Mouse (Mus musculus) right cerebral cortex, postnatal 36 days (tissue): ENCODE results near the gene Mphosph9.

ENCODE experiments used
- DNase-seq, 2 experiments: peaks; one replicate each; pipeline ENCODE4 v3.0.0; 2022; ENCODE audit warnings: low spot score in 2 of 2, mixed read lengths in 1 of 2

Mphosph9 gene

DNA sequence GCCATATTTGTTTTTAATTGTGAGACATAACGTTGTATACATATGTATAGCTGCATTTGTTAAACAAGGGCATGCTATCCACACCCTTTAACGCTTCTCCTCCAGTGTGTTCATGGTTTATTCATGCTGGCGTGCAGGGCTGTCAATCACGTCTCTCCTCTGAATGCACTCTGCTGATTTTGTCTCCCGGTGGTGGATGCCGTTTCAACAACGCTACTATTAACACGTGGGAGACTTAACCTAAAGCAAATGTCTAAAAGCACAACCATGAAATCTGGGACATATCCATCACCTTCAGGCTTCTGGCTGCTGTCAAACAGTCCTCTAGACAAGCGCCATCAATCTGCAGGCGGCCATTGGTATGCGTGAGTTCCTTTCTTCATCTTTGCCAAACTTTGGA is 58.1 kb downstream of the Mphosph9 start:
- no peak for DNase-seq

DNA sequence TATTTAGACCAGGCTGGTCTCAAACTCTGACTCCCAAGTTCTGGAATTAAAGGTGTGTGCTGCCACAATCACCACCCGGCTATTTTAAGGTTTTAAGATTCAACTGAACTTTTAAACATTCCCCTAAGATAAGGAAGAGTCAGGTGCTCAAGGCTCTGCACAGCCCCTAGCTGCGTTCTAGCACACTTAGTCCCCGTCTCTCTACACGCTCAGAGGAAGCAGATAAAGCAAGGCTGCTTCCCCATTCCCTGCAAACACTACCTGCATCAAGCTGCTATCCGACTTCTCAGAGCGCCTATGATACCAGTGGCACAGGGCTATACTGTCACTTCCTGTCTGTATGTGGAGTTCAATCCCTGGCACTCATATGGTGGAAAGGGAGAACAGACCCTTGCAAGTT is 60.1 kb downstream of the Mphosph9 start:
- no peak for DNase-seq

DNA sequence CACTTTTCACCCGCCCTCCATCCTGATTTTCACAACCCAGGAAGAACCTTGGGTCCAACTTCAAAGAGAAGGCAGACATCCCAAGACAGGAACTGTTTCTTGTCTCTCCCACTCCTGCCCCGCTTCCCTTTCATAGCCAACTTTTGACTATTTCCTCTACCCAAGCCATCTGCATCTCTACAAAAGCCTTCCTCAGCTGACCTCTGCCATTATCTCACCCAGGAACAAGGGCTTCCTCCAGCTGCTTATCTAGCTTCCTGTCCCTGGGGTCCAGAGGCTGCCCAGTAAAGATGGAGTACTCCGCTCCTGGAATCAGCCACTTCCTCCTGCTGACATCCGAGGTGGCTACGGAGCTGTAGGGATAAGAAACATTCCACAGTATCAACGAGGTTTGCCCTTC is 61.0 kb downstream of the Mphosph9 start:
- DNase-seq = no peak

DNA sequence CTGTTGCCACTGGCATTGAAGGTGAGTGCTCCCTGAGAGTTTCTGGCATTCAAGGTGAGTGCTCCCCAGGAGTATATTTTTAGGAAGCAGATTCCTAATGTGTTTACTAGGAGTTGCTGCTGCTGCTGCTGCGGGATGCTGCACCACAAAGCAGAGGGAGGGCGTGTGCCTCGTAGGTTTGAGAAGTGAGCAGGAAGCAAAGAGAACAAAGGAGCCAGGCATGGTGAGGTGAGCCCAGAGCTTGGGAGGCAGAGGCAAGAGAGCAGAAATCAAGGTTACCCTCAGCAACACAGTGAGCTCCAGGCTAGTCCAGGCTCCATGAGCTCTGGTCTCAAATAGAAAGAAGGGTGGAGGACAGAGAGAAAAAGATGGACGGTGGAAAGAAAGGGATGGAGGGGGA is 64.5 kb downstream of the Mphosph9 start:
- DNase-seq = no peak

DNA sequence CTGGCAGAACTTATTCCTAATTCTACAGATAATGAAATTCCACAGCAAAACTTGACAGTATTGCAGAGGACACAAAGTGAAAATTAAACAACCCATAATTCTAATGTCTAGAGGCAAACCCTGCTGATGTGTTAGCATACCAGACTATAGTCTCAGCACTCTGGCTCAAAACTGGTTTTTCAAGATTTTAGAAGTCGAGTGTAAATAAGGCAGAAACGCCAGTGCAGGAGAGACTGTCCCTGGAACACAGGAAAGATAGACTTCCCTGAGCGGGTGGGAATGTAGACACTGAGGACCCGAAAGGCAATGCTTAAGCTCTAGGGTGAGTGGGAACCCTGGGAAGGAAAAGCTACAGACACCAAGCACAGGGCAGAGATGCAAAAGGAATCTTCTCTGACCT is 65.7 kb downstream of the Mphosph9 start:
- no peak for DNase-seq

DNA sequence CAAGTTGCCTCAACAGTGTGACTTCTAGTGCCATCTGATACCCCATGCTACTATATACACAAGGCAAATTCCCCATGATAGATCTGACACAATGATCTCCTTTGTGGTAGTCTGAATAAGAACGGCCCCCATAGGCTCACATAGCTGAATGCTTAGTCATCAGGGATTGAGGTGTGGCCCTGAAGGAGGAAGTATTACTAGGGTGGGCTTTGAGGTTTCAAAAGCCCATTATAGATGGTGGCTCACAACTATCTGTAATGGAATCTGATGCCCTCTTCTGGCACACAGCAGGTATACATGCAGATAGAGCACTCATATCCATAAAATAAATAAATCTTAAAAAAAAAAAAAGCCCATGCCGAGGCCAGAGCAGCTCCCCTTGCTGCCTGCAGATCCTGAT is 68.6 kb downstream of the Mphosph9 start:
- DNase-seq = no peak

DNA sequence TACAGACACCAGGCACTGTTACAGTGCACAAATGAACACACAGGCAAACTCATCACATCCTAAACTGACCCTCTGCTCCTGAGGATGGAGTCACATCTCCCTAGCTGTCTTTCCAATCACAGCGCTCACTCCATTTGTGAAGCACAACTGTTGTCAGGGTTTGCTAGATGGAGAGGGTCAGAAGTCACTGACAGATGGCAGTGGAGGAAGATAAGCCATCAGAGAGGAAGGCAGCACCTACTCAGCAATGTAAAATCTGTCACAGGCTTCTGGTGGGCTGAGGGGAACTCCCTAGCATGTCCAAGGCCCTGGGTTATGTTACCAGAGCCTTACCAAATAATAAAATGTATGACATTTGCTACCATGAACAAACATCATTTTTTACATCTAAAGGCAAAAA is 69.7 kb downstream of the Mphosph9 start:
- no peak for DNase-seq

DNA sequence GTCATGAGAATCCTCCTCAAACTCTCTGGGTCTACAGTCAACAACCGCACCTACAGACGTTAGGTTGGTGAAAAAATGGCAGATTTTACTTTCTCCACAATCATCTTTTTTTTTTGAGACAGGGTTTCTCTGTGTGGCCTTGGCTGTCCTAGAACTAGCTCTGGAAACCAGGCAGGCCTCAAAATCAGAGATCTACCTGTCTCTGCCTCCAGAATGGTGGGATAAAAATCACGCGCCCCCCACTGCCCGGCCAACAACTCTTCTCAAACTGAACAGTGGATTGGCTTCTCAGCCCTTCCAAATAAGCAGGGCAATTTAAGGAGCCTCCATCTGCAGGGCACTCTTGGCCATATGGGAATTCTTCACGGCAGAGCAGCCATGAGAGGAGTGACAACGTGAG is 72.6 kb downstream of the Mphosph9 start:
- DNase-seq = no peak

DNA sequence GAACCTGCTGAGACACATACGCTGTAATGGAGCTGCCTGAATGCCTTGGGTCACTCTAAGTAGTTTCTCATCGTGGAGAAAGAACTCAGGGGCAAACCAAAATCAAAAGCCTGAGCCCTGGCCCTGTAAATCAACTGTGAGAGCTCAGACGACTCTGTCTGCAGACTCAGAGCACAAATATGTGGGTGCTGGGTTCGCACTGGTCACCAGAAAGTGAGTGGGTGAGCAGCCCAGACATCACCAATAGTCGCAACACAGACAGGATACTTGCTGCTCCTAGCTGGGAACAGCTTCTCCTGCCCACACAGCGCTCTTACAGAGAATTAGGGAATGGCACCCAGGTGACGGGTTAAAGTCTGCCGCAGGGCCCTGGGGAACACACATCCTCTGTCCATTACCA is 74.2 kb downstream of the Mphosph9 start:
- DNase-seq = no peak

DNA sequence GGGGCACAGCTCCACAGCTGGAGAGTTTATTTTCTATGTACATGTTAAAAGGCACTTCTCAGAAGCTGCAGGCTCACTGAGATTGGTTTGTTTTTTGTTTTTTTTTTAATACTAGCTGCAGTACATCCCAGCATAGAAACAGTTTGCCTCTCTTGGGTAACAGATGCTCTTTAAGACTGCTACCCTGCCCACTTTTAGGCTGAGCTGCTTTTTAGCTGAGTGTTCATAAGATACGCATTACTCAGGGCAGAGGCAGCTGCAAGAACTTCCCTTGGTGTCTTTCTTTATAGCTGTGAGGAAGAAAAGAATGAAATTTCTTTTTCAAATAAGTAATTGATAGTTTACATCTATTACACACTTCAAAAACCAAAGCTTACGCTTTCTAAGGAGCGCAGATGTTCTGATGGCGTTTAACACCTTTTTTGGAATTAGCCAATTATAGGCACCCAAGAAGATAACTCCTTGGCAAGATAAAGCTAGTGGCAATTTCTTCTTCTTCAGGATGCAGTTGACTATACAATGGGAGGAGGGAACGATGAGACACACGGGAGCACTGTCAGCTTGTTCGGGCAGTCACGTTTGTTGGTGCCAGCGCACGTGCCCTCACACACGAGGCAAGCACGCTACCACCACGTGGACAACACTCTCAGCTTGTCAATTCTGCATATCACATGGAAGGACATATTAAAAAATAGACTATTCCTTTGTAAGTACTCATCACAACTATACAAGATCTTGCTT is 75.0 kb downstream of the Mphosph9 start:
- DNase-seq = no peak

DNA sequence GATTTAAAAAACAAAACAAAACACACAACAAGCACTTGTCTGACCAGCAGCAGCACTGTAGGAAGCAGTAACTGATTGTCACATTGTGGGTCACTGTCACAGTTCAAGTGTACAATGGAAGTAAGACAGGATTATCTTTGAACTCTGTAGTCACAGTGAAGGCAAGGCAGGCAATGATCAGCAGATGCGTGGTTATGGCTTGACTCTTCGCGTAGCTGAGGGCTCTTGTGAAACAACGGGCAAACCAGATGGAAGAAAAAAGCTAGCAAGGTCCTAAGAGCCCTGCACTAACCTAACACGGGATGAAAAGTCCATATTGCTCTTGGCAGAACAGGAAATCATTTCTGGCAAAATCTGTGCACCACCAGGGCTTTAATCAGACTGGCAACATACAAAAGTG is 76.7 kb downstream of the Mphosph9 start:
- no peak for DNase-seq

DNA sequence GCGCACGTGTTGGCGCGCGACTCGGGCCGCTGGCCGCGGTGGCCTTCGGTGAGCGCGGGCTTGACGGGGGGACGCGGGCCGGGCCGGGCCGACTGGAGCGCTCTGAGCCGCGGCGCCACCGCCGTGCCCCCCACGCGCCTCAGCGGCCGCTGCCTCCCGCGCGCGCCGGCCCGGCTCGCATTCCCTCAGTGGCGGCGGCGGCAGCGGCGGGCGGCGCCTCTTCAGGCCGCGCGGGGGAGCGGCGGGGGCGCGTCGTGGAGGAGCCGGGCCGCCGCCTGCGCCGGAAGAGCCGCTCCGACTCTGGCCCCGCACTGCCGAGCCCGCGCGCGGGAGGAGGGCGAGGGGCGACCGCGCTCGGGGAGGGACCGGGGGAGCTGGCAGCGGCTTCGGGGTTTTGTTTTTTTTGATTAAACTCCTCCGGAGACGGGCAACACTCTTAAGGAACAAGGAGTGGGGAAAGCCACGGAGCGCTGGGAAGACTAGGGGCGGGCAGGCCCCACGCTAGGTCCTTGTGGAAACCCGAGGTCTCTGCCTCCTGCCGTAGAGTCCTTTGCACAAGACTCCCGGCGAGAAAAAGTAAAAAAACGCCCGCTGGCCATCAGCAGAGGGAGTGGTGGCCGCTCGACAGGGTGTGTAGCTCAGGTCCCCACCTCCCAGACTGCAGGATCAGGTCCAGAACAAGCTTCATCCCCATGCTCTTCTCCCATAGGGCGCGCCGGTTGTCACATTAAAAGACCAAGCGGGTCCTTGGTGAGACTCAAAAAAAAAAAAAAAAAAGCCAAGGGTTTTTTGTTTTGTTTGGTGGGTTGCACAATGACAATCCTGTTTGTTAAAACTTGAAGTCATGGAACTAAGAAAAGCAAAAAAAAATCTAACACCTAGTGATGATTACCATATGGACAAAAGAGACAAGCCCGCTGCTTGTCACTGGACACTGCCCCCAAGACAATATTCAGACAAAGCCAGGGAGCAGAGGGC is 77.9 kb downstream of the Mphosph9 start, which contains the start of gene Pitpnm2:
Gene Pitpnm2 (minus strand): TSS at position 147 of the 978 bp plus-strand sequence.
- no peak for DNase-seq

DNA sequence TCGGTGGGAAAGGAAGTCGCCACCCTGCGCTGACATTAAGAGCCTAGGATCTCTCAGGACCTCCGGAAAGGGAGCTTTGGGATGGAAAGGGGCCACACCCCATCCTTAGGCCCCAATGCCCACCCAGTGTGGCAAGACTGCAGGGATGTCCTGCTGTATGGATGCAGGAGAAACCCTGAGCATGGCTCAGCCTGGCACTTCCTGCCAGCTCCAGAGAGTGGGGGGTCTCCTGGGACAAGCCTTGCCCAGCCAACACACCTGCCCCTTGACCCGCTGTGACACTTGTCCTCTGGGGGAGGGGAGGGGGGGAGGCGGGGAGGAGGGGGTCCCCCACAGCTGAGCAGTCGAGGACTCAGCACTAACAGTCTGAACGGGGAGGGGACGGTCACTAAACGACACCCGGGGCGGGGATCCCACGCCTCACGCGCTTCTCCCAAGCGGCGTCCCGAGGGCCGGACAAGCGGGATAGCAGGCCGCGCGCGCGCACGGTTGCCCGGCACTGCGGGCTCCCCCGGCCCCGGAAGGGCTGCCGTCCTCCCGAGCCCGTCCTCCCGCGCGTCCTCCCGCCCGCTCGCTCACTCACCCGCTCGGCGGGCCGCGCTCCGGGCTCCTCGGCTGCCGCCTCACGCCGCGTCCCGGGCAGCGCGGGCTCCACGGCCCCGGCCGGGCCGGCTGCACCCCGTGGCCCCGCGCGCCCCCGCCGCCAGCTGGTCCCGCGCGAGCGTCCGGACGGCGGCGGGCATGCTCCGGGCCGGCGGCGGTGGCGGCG is 78.7 kb downstream of the Mphosph9 start:
- no peak for DNase-seq

DNA sequence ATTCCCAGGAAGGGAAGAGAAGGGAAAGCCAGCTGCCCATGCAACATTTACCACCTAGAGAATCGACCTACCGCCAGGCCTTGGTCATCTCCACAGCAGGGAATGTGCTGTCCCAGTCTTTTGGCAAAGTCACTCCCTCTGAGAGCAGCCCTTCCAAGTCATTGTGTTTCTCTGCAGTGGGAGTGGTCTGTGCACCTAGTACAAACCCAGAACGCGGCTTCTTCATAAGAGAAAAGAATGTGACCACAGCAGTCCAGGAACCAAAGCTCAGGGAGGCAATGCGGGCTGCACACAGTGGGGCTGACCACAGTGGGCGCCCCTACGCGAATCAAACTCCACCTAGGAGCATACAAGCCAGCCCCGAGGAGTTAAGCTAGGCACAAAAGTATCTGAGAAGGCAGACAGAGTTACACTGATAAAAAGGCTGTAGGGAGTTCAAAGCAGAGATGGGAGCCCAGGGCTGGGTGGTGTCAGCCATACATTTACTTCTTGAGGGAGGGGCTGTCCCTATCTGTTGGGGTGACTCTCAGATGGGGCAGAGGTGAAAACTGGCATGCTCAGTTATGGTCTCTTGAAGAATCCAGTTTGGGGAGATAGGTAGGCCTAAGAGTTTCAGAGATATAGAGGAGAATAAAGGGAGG is 79.7 kb downstream of the Mphosph9 start:
- no peak for DNase-seq

DNA sequence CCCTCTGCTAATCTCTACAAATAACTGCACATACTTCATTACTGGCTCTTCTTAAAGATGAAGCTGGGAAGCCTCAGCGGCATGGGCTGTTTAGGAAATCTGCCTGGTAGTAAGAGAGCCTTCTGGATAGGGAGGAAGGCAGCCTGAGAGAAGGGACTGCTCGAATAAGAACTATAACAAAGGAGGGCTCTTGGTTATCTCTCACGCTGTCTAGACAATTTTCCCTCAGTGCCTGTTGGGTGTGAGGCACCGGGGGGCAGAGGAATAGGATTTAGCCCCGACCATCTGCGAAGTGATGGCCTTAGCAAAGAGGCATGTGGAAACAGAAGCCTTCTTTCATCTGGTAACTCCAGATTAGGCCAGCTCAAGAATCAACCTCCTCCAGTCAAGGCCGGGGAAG is 80.5 kb downstream of the Mphosph9 start:
- DNase-seq = no peak

DNA sequence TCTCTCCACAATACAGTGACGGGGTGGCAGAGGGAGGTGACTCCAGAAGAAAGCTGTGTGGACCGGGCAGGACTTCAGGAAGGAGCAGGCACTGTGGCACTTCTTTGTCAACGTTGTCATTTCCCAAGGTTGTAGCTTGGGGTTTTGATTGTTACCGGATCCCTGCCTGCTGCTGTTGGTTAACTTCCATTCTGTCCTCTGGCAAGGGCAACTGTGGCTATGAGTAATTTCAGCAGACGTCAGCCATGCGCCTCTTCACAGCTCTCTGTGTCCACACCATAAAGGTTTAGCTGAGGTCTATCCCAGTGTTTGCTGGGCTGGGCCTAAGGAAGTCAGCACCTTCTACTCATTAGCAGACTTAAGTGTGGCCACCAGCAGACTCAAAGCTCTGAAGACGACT is 82.9 kb downstream of the Mphosph9 start:
- DNase-seq = no peak

DNA sequence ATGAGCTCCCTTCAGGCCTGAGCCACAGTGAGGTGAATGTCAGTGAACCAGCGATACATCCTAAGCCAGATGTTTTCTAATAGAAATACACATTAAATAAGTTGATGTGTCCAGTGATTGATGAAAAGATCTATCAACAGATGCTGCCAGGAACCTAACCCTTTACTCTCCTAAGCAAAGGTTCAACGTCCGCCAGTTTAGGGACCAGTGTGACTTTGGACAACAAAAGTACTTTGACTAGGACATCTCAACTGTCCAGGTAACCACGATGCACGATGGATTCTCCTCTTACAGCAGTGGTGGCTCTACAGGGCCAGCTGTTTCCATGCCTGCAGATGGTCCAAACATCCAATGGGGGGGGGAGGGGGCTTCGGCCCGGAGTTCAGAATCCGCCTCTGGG is 83.3 kb downstream of the Mphosph9 start:
- no peak for DNase-seq

DNA sequence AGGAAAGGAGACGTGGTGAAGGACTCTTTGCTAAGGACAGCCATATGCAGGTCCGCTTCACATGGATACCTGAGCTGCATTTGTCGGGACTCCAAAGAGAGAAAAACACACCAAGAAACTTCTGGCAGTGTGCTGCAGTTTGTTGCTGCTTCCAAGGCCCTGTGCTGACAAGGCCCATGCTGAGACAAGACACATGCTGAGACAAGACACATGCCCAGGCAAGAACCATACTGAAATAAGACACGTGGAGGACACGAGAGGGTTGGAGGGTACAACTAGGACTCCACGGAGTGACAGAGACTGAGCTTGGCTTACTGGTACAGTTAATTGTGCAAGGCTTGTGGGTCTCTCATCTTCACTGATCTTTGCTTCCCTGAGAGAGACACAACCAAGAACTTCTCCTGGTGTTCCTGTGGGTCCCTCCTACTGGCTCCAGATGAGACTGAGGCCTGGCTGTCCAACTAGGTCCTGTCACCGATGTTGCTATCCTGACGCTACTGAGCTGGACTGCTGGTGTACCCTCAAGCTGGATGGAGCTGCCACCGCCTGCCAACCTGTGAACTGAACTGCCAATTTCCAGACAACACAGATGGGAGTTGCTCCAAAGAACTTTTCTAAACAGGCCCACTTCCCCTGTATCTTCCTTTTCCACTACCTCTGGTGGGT is 84.4 kb downstream of the Mphosph9 start:
- DNase-seq = no peak

DNA sequence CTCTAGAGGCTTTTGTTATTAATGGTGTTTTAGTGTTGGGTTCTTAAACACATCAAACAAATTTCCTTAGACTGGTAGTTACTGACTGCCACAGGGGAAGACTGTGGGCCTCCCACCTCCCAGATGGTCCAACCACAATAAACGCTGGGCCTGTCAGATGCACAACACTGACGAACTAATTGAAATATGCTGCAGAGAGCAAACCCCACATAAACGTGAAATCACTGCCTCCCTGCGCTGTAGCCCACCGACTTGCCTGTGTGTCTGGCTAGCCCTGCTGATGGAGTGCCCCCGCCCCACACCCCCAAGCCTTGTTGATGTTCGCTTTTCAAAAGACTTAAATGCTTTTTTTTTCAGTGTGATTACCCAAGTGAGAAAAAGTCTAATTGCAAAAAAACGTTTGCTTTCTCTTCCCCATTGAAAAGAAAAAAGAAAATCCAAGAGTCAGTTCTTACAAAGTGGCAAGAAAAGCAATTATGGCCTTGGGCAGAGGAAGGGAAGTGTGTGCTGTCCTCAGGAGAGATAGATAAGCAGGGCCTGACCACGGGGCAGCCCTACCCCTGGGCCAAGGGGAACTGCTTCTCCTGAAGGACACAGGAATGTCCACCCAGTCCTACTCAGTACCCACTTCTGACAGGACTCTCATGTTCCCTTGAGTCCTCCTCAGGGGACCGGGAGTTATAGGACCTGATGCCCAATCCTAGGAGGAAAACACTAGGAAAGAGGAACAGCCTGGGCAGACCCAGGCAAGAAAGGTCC is 85.9 kb downstream of the Mphosph9 start:
- DNase-seq = no peak
